Mouse (Mus musculus) limb, embryonic 14.5 days (tissue): ENCODE data around the gene Rab21. TPM values are rescaled to one million over a fixed set of nuclear protein-coding genes. Genes with fewer than 3 reads are reported as not detected.

Source experiments
- ATAC-seq: fragments of 200-750 bp; cut with Nextera tagmentation; 2 replicates; pipeline ENCODE4 v1.8.0; 2017; ENCODE audit warnings: low read depth, moderate number of reproducible peaks, moderate TSS enrichment; ENCODE audit not compliant: low FRiP score
- DNase-seq: peaks from one replicate; pipeline ENCODE4 v3.0.0-alpha.2; 2015; ENCODE audit warnings: low spot score
- H3K27ac ChIP-seq: fragments of 300-500 bp; sonication (generic); replicated peaks from 2 replicates; pipeline ENCODE4 v1.5.1; 2014; ENCODE audit warnings: low read depth, mild to moderate bottlenecking, low read length, moderate library complexity, mixed read lengths
- H3K27me3 ChIP-seq: fragments of 300-500 bp; sonication (generic); 2 replicates; pipeline ENCODE4 v1.6.1; 2014; ENCODE audit warnings: low read length, mixed read lengths; ENCODE audit not compliant: control insufficient read depth, insufficient read depth
- H3K36me3 ChIP-seq: fragments of 300-500 bp; sonication (generic); 2 replicates; pipeline ENCODE4 v1.6.1; 2014; ENCODE audit warnings: mild to moderate bottlenecking, low read length, moderate library complexity, mixed read lengths; ENCODE audit not compliant: control insufficient read depth, insufficient read depth
- H3K4me1 ChIP-seq: fragments of 300-500 bp; sonication (generic); 2 replicates; pipeline ENCODE4 v1.6.1; 2014; ENCODE audit warnings: antibody characterized with exemption, low read length, mixed read lengths; ENCODE audit not compliant: control insufficient read depth, insufficient read depth
- H3K4me2 ChIP-seq: fragments of 300-500 bp; sonication (generic); replicated peaks from 2 replicates; pipeline ENCODE4 v1.6.1; 2014; ENCODE audit warnings: low read depth, mild to moderate bottlenecking, low read length, moderate library complexity; ENCODE audit not compliant: severe bottlenecking
- H3K4me3 ChIP-seq: fragments of 300-500 bp; sonication (generic); replicated peaks from 2 replicates; pipeline ENCODE4 v1.5.1; 2014; ENCODE audit warnings: low read length
- H3K9ac ChIP-seq: fragments of 300-500 bp; sonication (generic); 2 replicates; pipeline ENCODE4 v1.6.1; 2014; ENCODE audit warnings: mild to moderate bottlenecking, low read depth, low read length, moderate library complexity; ENCODE audit not compliant: severe bottlenecking
- H3K9me3 ChIP-seq: fragments of 300-500 bp; sonication (generic); 2 replicates; pipeline ENCODE4 v1.6.1; 2016; ENCODE audit warnings: low read length; ENCODE audit not compliant: control insufficient read depth
- POLR2A ChIP-seq: fragments of 200-500 bp; IDR thresholded peaks from 2 replicates; pipeline ENCODE4 v1.8.0; 2012; ENCODE audit warnings: inconsistent platforms, mild to moderate bottlenecking, moderate library complexity, borderline replicate concordance; ENCODE audit not compliant: insufficient read depth, insufficient read length; ENCODE audit errors: extremely low read depth
- WGBS: fragments of 180-500 bp; shearing (Covaris S2); extraction: QIAGEN DNeasy Blood & Tissue Kit; methylation state at CpG from one replicate; pipeline ENCODE4 v1.1.7; 2014; 5-methylcytosine and 5-hydroxymethylcytosine counted together
- polyA plus RNA-seq, 2 experiments: library from polyadenylated mRNA; depleted of rRNA in 1 of 2; stranded (reverse) in 1 of 2; unstranded in 1 of 2; fragments of >200 nt; fragmentation: Nextera tagmentation in 1 of 2; extraction: Ambion mirVana in 1 of 2; gene quantifications; 2 replicates each; pipeline versions ENCODE4 v1.2.1 to v1.2.3; 2012 to 2014

The Rab21 gene
- polyA plus RNA-seq (2012; rRNA removed) (19.9 and 20.3 TPM in 2 replicates), polyA plus RNA-seq (2014; fragmentation: Nextera tagmentation; extraction: Ambion mirVana) (8.0 and 13.6 TPM in 2 replicates)

DNA sequence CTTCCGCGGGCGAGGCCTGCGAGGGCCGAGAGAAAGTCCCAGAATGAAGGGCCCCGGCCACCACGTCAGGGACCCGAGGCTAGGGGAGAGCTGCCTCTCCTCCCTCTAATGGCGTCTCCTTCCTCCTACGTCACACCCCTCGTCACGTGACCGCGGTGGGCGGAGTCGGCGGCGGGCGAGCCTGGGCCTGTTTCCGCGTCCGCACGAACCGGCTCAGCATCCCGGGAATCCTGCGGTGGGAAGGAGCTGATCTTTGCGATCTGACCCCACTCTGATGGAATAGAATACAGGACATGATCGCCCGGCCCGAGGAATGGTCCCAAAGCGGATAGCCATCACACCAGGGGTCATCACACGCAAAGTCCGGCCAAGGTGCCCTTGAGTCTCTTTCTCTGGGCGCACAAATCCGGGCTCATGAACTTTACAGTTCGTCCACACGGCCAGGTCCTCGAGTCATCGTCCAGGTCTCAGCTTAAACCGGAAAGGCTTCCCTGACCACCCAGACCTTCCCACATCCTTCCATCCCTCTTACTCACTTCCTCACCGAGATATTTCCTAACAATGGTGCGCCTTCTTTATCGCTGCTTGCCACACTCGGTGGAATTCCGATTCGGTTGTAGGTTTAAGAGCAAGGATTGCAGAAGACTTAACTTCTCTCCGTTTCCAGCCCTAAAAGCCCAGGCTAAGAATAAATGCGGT is at the start of gene Rab21:
TSS of gene Rab21 (minus strand) at position 122 of the 699 bp plus-strand sequence.
- Histone ChIP-seq H3K27me3 (no peaks in the 10 kb centered on the region), H3K9me3 (no peaks in the 10 kb centered on the region), H3K36me3 (no peaks in the 10 kb centered on the region), H3K27ac (peak within 1 kb of the TSS; percentile 90), H3K4me2 (peak within 1 kb of the TSS; percentile 90), H3K9ac (peak within 1 kb of the TSS; percentile 85), H3K4me3 (peak within 1 kb of the TSS; percentile 87), H3K4me1 (peaks cover 8% of the 10 kb centered on the region)
- DNase-seq (peak; percentile 88), ATAC-seq (peak; percentile 94)
- peak; percentile 96 for TF ChIP-seq POLR2A
- under 1% methylated on average over 40 of the region's 48 CpGs for WGBS

DNA sequence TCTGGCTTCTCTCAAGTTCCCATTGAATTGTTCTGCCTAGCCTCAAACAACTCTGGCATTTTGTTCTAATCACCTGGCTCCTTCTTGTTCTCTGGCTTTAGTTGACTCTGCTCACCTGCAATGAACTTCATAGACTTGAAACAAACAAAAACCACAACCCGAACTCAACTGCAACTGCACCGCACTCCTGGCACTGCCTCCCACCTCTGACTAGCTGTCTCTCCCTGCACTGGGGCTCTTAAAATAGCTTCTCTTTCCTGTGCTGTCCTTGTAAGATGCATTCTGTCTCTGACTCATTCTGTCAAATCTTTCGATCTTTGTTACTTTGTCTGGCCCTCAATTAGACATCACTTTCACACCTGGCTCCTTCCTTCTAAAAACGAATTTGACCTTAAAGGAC is 47.8 kb upstream of the Rab21 start:
- H3K4me3 ChIP-seq: no peak overlapping the region
- H3K27ac ChIP-seq: no peak overlapping the region
- no peaks in the 10 kb centered on the region for H3K27me3 ChIP-seq
- DNase-seq: no peak
- no peak overlapping the region for H3K9ac ChIP-seq
- H3K4me2 ChIP-seq: peak overlapping the region; percentile 68
- H3K36me3 ChIP-seq: no peaks in the 10 kb centered on the region
- 0 out of 2 replicates have a peak, but pooled peaks cover 8% of the 10 kb centered on the region for H3K4me1 ChIP-seq
- TF ChIP-seq POLR2A: no peak
- no peaks in the 10 kb centered on the region for H3K9me3 ChIP-seq
- 87% methylated on average over 4 of the region's 4 CpGs for WGBS
- ATAC-seq: no peak

DNA sequence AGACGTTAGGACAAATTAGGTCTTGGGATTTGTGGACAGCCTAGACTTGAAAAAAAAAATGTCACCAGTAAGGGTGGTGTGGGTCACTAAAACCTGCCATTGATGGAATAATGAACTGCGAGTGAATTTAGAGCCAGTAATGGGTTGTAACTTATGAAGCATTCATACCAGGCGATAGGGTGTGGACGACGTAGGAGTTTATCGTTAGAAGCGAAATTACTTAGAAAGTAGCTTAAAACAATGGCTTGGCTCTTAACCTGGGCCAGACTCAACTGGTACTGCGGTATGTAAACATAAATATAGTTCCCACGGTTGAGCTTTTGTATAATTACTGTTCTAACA is 47.2 kb upstream of the Rab21 start:
- ATAC-seq: no peak

DNA sequence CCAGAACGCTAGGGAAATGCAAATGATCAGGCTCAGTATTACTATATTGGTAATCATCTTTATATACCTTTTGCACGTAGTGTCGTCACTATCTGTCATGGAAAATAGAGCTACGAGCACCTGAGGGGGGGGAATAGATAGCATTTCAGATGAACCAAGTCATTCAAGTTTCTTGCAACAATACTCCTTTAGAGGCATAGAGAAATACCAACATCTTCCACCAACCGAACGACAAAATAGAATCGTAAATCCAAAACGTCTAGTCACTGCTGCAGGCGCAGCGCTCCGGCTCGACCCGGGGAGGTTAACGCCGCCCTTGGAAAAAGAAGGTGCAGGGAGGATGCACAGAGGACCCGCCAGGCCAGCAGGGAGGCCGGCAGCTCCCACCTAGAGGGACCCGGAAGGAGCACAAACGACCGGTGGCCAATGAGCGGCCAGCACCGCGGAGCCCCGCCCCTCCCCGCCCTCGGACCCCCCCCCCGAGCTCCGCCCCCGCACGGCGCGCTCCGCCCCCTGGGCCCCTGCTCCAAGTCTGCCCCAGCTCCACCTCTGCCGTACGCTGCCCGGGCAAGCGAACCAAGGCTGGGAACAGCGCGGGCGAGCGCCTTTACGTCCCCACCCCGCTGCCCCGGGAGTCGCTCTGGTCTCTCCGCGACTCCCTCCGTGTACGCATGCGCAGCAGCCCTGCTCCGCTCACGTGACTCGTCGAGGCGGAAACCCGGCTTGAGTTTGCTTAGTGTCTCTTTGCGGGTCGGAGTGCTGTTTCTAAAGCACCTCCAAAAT is 46.6 kb upstream of the Rab21 start, which contains the start of gene Tmem19:
TSS of gene Tmem19 (minus strand) at position 662 of the 783 bp plus-strand sequence.
- H3K4me1 ChIP-seq: 0 out of 2 replicates have a peak, but pooled peaks cover 8% of the 10 kb centered on the region
- DNase-seq: peak; percentile 97
- H3K36me3 ChIP-seq: no peaks in the 10 kb centered on the region
- peak within 1 kb of the TSS; percentile 68 for H3K4me2 ChIP-seq
- H3K27ac ChIP-seq: peak within 1 kb of the TSS; percentile 90
- TF ChIP-seq POLR2A: peak; percentile 83; the same call in 1 of the 2 replicates
- no peaks in the 10 kb centered on the region for H3K27me3 ChIP-seq
- under 1% methylated on average over 44 of the region's 58 CpGs for WGBS
- peak within 1 kb of the TSS; percentile 57 for H3K4me3 ChIP-seq
- peak; percentile 99 for ATAC-seq
- H3K9me3 ChIP-seq: no peaks in the 10 kb centered on the region
- peak within 1 kb of the TSS; percentile 55 for H3K9ac ChIP-seq

More for the DNA sequence above, 47.2 kb upstream of the Rab21 start:
- Histone ChIP-seq H3K27ac (peak overlapping the region; percentile 90), H3K4me1 (0 out of 2 replicates have a peak, but pooled peaks cover 8% of the 10 kb centered on the region), H3K4me3 (peak overlapping the region; percentile 57), H3K9ac (peak overlapping the region; percentile 55), H3K27me3 (no peaks in the 10 kb centered on the region), H3K4me2 (peak overlapping the region; percentile 68), H3K9me3 (no peaks in the 10 kb centered on the region), H3K36me3 (no peaks in the 10 kb centered on the region)
- WGBS: 6% methylated on average over 9 of the region's 9 CpGs
- no peak for TF ChIP-seq POLR2A
- no peak for DNase-seq

DNA sequence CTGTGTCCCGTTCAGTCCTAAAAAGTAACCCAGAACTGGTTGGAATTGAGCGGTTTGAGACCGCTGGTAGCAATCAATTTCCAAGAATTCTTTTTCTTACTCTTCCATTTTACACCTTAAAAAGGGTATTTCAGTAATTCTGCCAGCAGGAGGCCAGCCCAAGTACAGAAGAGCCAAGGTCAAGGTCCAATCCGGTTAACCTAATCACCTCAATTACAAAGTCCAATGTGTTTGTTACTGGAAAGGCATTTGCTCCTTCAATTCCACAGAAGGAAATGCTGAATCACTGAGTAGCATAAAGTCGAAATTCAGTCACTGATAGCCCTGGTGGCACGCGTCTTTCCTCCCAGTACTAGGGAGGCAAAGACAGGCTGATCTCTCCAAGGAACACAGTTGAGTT is 43.7 kb upstream of the Rab21 start:
- no peaks in the 10 kb centered on the region for H3K9me3 ChIP-seq
- 91% methylated on average over 7 of the region's 7 CpGs for WGBS
- H3K4me2 ChIP-seq: no peak overlapping the region
- TF ChIP-seq POLR2A: no peak
- DNase-seq: no peak
- H3K9ac ChIP-seq: no peak overlapping the region
- 0 out of 2 replicates have a peak, but pooled peaks cover 8% of the 10 kb centered on the region for H3K4me1 ChIP-seq
- H3K36me3 ChIP-seq: peaks cover 4% of the 10 kb centered on the region; the same call in 1 of the 2 replicates
- no peak overlapping the region for H3K4me3 ChIP-seq
- no peak for ATAC-seq
- no peaks in the 10 kb centered on the region for H3K27me3 ChIP-seq
- H3K27ac ChIP-seq: no peak overlapping the region
